Mouse (Mus musculus) MEL (cell line): ENCODE measurements at regions not wholly inside any gene's neighbourhood (a gene's known extent, or its start where the extent isn't known, plus 50 kb on each side); places are given as distances from the start of the nearest gene placed in this dataset.

Experiments used
- DNase-seq: peaks from one replicate; pipeline ENCODE4 v3.0.0; 2011; ENCODE audit warnings: low read depth, low spot score
- H3K27ac ChIP-seq: 2 replicates; pipeline ENCODE4 v1.5.1; 2012; ENCODE audit warnings: low read depth, mild to moderate bottlenecking, control low read depth, low read length, moderate library complexity; ENCODE audit not compliant: control insufficient read depth
- H3K27me3 ChIP-seq, 2 experiments: fragments of 150-350 bp in 1 of 2; sonication (generic) in 1 of 2; 2 replicates each; pipeline ENCODE4 v1.6.1; 2012; ENCODE audit warnings: low read length in 2 of 2, mild to moderate bottlenecking in 2 of 2, improper control_type of control experiment in 1 of 2, moderate library complexity in 1 of 2; ENCODE audit not compliant: insufficient read depth in 2 of 2, control insufficient read depth in 1 of 2
- H3K36me3 ChIP-seq, 2 experiments: 2 replicates each; pipeline ENCODE4 v1.6.1; 2012 to 2014; ENCODE audit warnings: low read length in 2 of 2, improper control_type of control experiment in 1 of 2, inconsistent platforms in 1 of 2, mild to moderate bottlenecking in 1 of 2; ENCODE audit not compliant: insufficient read depth in 2 of 2, control insufficient read depth in 1 of 2
- H3K4me1 ChIP-seq, 2 experiments: fragments of 150-350 bp in 1 of 2; sonication (generic) in 1 of 2; 2 replicates each; pipeline ENCODE4 v1.6.1; 2012; ENCODE audit warnings: low read length in 2 of 2, improper control_type of control experiment in 1 of 2, mild to moderate bottlenecking in 1 of 2; ENCODE audit not compliant: insufficient read depth in 2 of 2, control insufficient read depth in 1 of 2
- H3K4me3 ChIP-seq, 2 experiments: fragments of 150-350 bp in 1 of 2; sonication (generic) in 1 of 2; 2 replicates each; pipeline ENCODE4 v1.5.1; 2012; ENCODE audit warnings: low read depth in 2 of 2, low read length in 2 of 2, mild to moderate bottlenecking in 2 of 2, moderate library complexity in 2 of 2, control low read depth in 1 of 2, improper control_type of control experiment in 1 of 2; ENCODE audit not compliant: control insufficient read depth in 1 of 2, insufficient read depth in 1 of 2
- H3K79me2 ChIP-seq: 2 replicates; pipeline ENCODE4 v1.6.1; 2012; ENCODE audit warnings: mild to moderate bottlenecking, low read length, moderate library complexity; ENCODE audit not compliant: control insufficient read depth, poor library complexity, insufficient read depth
- H3K9ac ChIP-seq: 2 replicates; pipeline ENCODE4 v1.6.1; 2012; ENCODE audit warnings: low read depth, mild to moderate bottlenecking, control low read depth, low read length, moderate library complexity; ENCODE audit not compliant: control insufficient read depth, poor library complexity, severe bottlenecking
- H3K9me3 ChIP-seq: fragments of 150-350 bp; sonication (generic); replicated peaks from 2 replicates; pipeline ENCODE4 v1.6.1; 2012; ENCODE audit warnings: mild to moderate bottlenecking, low read length, improper control_type of control experiment, moderate library complexity; ENCODE audit not compliant: insufficient read depth
- CHD1 ChIP-seq: IDR thresholded peaks from 2 replicates; pipeline ENCODE4 v1.6.1; 2012; ENCODE audit warnings: low read depth, mild to moderate bottlenecking, inconsistent platforms, low read length, improper control_type of control experiment
- E2F4 ChIP-seq: IDR thresholded peaks from 2 replicates; pipeline ENCODE4 v1.6.1; 2011; ENCODE audit warnings: low read depth, low read length, improper control_type of control experiment, borderline replicate concordance
- ELF1 ChIP-seq: IDR thresholded peaks from 2 replicates; pipeline ENCODE4 v1.6.1; 2014; ENCODE audit warnings: low read depth, mild to moderate bottlenecking, inconsistent platforms, low read length, improper control_type of control experiment, moderate library complexity
- GABPA ChIP-seq: IDR thresholded peaks from 2 replicates; pipeline ENCODE4 v1.6.1; 2012; ENCODE audit warnings: low read depth, mild to moderate bottlenecking, inconsistent platforms, low read length, improper control_type of control experiment, moderate library complexity
- HCFC1 ChIP-seq: IDR thresholded peaks from 2 replicates; pipeline ENCODE4 v1.6.1; 2012; ENCODE audit warnings: low read depth, mild to moderate bottlenecking, inconsistent platforms, low read length, improper control_type of control experiment, moderate library complexity
- JUND ChIP-seq: IDR thresholded peaks from 2 replicates; pipeline ENCODE4 v1.6.1; 2011; ENCODE audit warnings: low read depth, mild to moderate bottlenecking, improper control_type of control experiment, low read length
- KAT2A ChIP-seq: conservative IDR thresholded peaks from 2 replicates; pipeline ENCODE4 v1.6.1; 2012; ENCODE audit warnings: low read depth, low read length, improper control_type of control experiment, inconsistent platforms
- MAFK ChIP-seq: IDR thresholded peaks from 2 replicates; pipeline ENCODE4 v1.6.1; 2011; ENCODE audit warnings: low read depth, mild to moderate bottlenecking, low read length, improper control_type of control experiment, borderline replicate concordance
- MAX ChIP-seq: IDR thresholded peaks from 2 replicates; pipeline ENCODE4 v1.6.1; 2011; ENCODE audit warnings: low read length, improper control_type of control experiment
- MYC ChIP-seq: IDR thresholded peaks from 2 replicates; pipeline ENCODE4 v1.6.1; 2011; ENCODE audit warnings: low read depth, mild to moderate bottlenecking, low read length, improper control_type of control experiment, moderate library complexity
- POLR2A ChIP-seq, 2 experiments: IDR thresholded peaks; 2 replicates each; pipeline ENCODE4 v1.6.1; 2011 to 2012; ENCODE audit warnings: low read length in 2 of 2, mild to moderate bottlenecking in 2 of 2, control low read depth in 1 of 2, improper control_type of control experiment in 1 of 2, low read depth in 1 of 2, moderate library complexity in 1 of 2; ENCODE audit not compliant: control insufficient read depth in 1 of 2, insufficient read depth in 1 of 2, poor library complexity in 1 of 2
- SIN3A ChIP-seq: IDR thresholded peaks from 2 replicates; pipeline ENCODE4 v1.6.1; 2012; ENCODE audit warnings: low read length, improper control_type of control experiment, inconsistent platforms
- SMC3 ChIP-seq: IDR thresholded peaks from 2 replicates; pipeline ENCODE4 v1.6.1; 2011; ENCODE audit warnings: low read depth, low read length, improper control_type of control experiment
- TAL1 ChIP-seq: IDR thresholded peaks from 2 replicates; pipeline ENCODE4 v1.6.1; 2012; ENCODE audit warnings: mild to moderate bottlenecking, inconsistent platforms, low read length, moderate library complexity, mixed read lengths
- TBP ChIP-seq: IDR thresholded peaks from 2 replicates; pipeline ENCODE4 v1.8.0; 2011; ENCODE audit warnings: low read depth, low read length, improper control_type of control experiment
- TCF12 ChIP-seq: IDR thresholded peaks from 2 replicates; pipeline ENCODE4 v1.6.1; 2014; ENCODE audit warnings: low read depth, mild to moderate bottlenecking, inconsistent platforms, low read length, improper control_type of control experiment, moderate library complexity
- UBTF ChIP-seq: IDR thresholded peaks from 2 replicates; pipeline ENCODE4 v1.6.1; 2012; ENCODE audit warnings: low read depth, mild to moderate bottlenecking, inconsistent platforms, low read length, improper control_type of control experiment, moderate library complexity, borderline replicate concordance; ENCODE audit not compliant: insufficient read depth
- USF2 ChIP-seq, 2 experiments: IDR thresholded peaks; 2 replicates each; pipeline ENCODE4 v1.6.1; 2011 to 2012; ENCODE audit warnings: improper control_type of control experiment in 2 of 2, low read length in 2 of 2, borderline replicate concordance in 1 of 2, inconsistent platforms in 1 of 2, low read depth in 1 of 2, mild to moderate bottlenecking in 1 of 2; ENCODE audit not compliant: insufficient read depth in 1 of 2
- ZKSCAN1 ChIP-seq: IDR thresholded peaks from 2 replicates; pipeline ENCODE4 v1.6.1; 2012; ENCODE audit warnings: low read depth, mild to moderate bottlenecking, inconsistent platforms, low read length, improper control_type of control experiment, moderate library complexity

GRCm38 (mm10) chr4:142767665-142768064 lies 445.1 kb downstream of the Prdm2 start:
- Histone ChIP-seq H3K9ac (no peak overlapping the region), H3K4me3 (no peak overlapping the region), H3K36me3 (no peaks in the 10 kb centered on the region)
- no peak for DNase-seq
- TF ChIP-seq MYC, result no peak
- TF ChIP-seq TAL1, result no peak
- TF ChIP-seq HCFC1, result no peak
- TF ChIP-seq USF2 (IDR thresholded peaks at IDR 0.05; ENCODE audit: borderline replicate concordance in 1 of 2, insufficient read depth in 1 of 2, low read depth in 1 of 2, low read length in 2 of 2), result no peak
- no peak for TF ChIP-seq POLR2A (IDR thresholded peaks at IDR 0.05; ENCODE audit: control insufficient read depth in 1 of 2, insufficient read depth in 1 of 2, low read depth in 1 of 2, low read length in 2 of 2, poor library complexity in 1 of 2)
- no peak for TF ChIP-seq GABPA
- TF ChIP-seq TBP, result no peak
- TF ChIP-seq JUND, result no peak
- TF ChIP-seq UBTF, result no peak
- TF ChIP-seq KAT2A, result no peak
- no peak for TF ChIP-seq CHD1
- TF ChIP-seq SIN3A, result no peak
- no peak for TF ChIP-seq SMC3
- TF ChIP-seq, all 39 proteins: peak for 0
- H3K9me3 ChIP-seq, result no peaks in the 10 kb centered on the region
- H3K27me3 ChIP-seq, result no peaks in the 10 kb centered on the region
- no peaks in the 10 kb centered on the region for H3K79me2 ChIP-seq
- H3K4me1 ChIP-seq, result no peaks in the 10 kb centered on the region
- no peak overlapping the region for H3K27ac ChIP-seq

GRCm38 (mm10) chr4:142761577-142761976 lies 451.2 kb downstream of the Prdm2 start:
- no peak overlapping the region for H3K27ac ChIP-seq
- H3K36me3 ChIP-seq, result no peaks in the 10 kb centered on the region
- no peaks in the 10 kb centered on the region for H3K4me1 ChIP-seq
- no peaks in the 10 kb centered on the region for H3K27me3 ChIP-seq
- no peaks in the 10 kb centered on the region for H3K79me2 ChIP-seq
- no peak for DNase-seq
- H3K9ac ChIP-seq, result no peak overlapping the region
- H3K4me3 ChIP-seq, result no peak overlapping the region
- TF ChIP-seq ZKSCAN1 (no peak), KAT2A (no peak), MAFK (no peak), SIN3A (no peak), ELF1 (no peak), TCF12 (no peak), MAX (no peak), CHD1 (no peak), E2F4 (no peak)
- H3K9me3 ChIP-seq, result no peaks in the 10 kb centered on the region
